Mouse (Mus musculus): ENCODE results near the gene Hist1h2ap. TPM values are rescaled to one million over a fixed set of nuclear protein-coding genes. Genes with fewer than 3 reads are reported as not detected.
"Not testable (repeated sequence)": the region's sequence is repeated elsewhere in the genome, so short reads cannot be mapped to it uniquely, and the experiment has no call there.

Hist1h2ap gene
- polyA plus RNA-seq, 1 experiment: 102 TPM

DNA sequence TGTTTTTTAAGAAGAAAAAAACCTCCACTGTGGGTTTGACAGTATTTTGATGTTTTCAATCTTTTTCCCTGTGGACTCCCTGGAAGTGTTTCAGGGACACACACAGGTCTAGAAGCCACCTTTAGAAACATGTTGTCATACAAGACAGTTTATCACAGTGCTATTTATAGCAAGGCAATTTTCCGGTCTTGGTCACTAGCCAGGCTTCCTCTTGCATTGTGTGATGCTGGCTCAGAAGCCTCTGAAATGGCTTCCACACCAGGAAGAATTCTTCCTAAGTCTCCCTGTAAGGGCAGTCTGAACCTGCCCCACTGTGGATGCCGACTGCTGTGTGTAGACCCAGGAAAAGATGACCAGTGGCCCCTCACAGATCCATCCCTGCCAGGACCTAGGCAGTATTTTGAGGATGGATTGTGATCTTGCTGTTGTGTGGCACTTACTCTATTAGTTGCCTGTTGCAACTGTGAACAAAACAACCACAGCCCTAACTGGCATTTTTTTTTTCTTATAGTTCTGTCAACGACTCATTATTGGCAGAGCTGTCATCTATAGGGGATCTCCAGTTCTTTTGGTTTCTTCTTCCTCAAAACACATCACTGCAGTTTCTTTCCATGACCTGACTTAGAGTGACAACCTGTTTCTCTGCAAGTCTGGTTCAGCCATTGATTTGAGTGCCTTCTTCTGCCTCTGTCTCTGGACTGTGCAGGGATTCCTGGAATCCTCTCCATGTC lies 19.1 kb upstream of the Hist1h2ap start:
- Histone ChIP-seq H3K27ac (ENCODE audit: control insufficient read depth, insufficient read depth, low read depth, low read length, poor library complexity) (peak overlapping the region; percentile 78), H3K4me1 (ENCODE audit: control insufficient read depth, insufficient read depth, low read length) (peaks cover 3% of the 10 kb centered on the region), H3K4me3 (replicated peaks; ENCODE audit: control insufficient read depth, low read depth, low read length) (no peak overlapping the region)
- TF ChIP-seq POLR2A (IDR thresholded peaks at IDR 0.05; ENCODE audit: borderline replicate concordance, control insufficient read depth, low read depth, low read length) (no peak), CTCF (IDR thresholded peaks at IDR 0.05; ENCODE audit: control insufficient read depth, insufficient read depth, low read length) (no peak)
- WGBS: 9% methylated on average over 3 of the region's 3 CpGs

DNA sequence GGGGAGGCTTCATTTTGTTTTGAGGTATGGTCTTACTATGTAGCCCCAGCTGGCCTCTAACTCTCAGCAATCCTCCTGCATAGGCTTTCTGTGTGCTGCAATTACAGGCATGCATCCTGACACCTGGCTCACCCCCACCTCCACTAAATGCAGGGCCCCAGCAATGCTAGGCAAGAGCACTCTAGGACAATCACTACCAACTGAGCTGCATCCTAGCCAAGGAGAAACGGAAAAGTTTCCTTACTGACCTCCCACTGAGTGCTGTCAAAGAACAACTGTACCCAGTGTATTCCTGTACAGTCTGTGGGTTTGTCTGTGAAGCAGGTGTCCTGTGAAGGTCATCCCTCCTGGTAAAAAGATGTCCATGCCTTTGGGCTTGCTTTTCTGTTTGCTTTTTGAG lies 17.4 kb upstream of the Hist1h2ap start:
- H3K4me1 ChIP-seq (ENCODE audit: control insufficient read depth, insufficient read depth, low read length); H3K27ac ChIP-seq (ENCODE audit: control insufficient read depth, insufficient read depth, low read depth, low read length, poor library complexity): not testable (repeated sequence)
- 47% methylated on average over 1 of the region's 1 CpGs for WGBS

GRCm38 (mm10) chr13:21847883-21848282 lies 14.6 kb upstream of the Hist1h2ap start:
- H3K4me1 ChIP-seq (ENCODE audit: control insufficient read depth, insufficient read depth, low read length): peaks cover 3% of the 10 kb centered on the region
- H3K27ac ChIP-seq (ENCODE audit: control insufficient read depth, insufficient read depth, low read depth, low read length, poor library complexity): no peak overlapping the region
- TF ChIP-seq CTCF (IDR thresholded peaks at IDR 0.05; ENCODE audit: control insufficient read depth, insufficient read depth, low read length) (no peak), POLR2A (IDR thresholded peaks at IDR 0.05; ENCODE audit: borderline replicate concordance, control insufficient read depth, low read depth, low read length) (no peak)
- 77% methylated on average over 8 of the region's 8 CpGs for WGBS
- no peak overlapping the region for H3K4me3 ChIP-seq (replicated peaks; ENCODE audit: control insufficient read depth, low read depth, low read length)

More for the DNA sequence above, 17.4 kb upstream of the Hist1h2ap start:
- H3K4me3 ChIP-seq (replicated peaks; ENCODE audit: control insufficient read depth, low read depth, low read length): not testable (repeated sequence)

DNA sequence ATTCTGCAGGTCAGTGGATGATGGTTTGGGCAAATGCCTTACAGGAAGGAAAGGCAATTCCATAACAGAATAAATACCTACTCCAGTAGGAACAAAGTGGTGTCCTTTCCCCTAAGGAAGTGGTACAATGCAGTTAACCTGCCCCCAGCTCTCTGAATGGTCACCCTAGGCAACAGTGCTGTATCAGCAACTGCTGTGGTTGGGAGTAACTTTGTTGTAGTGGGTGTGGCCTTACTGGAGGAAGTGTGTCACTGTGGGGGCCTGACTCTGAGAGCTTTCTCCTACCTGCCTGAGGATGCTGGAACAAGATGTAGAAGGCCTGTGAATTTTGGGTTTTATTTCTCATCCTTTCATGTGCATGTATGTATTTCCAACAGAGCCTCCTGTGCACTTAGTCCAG lies 13.0 kb upstream of the Hist1h2ap start:
- H3K27ac ChIP-seq (ENCODE audit: control insufficient read depth, insufficient read depth, low read depth, low read length, poor library complexity); H3K4me1 ChIP-seq (ENCODE audit: control insufficient read depth, insufficient read depth, low read length); H3K4me3 ChIP-seq (replicated peaks; ENCODE audit: control insufficient read depth, low read depth, low read length): not testable (repeated sequence)

GRCm38 (mm10) chr13:21840508-21840907 lies 7.2 kb upstream of the Hist1h2ap start:
- H3K27ac ChIP-seq (ENCODE audit: control insufficient read depth, insufficient read depth, low read depth, low read length, poor library complexity); H3K4me1 ChIP-seq (ENCODE audit: control insufficient read depth, insufficient read depth, low read length); H3K4me3 ChIP-seq (replicated peaks; ENCODE audit: control insufficient read depth, low read depth, low read length): not testable (repeated sequence)
- no CpG with 5 or more reads among the region's 4 CpGs for WGBS

DNA sequence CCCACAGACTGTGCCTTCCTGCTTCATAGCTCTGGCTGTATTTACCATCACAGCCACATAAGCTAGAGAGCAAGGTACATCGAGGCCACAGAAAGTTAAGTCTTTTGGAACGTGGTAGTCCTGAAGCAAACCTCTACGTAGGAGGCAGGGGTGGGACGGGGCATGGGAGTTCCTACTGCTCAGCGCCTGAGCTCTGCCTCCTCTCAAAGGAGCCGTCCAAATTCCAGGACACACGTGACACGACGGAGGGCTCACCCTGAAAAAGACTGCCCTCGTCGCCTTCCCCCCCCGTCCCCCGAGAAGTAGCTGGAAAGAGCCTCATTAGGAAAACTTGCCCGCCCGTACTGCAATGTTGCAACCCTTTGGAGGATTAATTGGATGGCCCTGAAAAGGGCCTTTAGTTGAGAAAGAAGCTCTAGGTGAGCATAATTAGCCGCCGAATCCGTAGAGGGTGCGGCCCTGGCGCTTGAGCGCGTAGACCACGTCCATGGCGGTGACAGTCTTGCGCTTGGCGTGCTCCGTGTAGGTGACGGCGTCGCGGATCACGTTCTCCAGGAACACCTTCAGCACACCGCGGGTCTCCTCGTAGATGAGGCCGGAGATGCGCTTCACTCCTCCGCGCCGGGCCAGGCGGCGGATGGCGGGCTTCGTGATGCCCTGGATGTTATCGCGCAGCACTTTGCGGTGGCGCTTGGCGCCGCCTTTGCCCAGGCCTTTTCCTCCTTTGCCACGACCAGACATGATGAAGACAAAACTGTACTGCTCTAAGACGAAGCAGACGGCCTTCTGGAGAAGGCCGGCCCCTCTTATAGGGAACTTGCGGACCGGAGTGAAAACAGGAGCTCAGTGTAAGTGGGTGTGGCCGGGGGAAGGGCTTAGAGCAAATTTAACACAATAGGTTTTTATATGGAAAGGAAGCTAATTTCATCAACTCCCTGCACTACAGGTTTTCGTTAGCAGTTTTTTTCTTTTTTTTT lies 1.6 kb downstream of the Hist1h2ap start, which contains the start of gene Hist1h4n:
Gene Hist1h4n, minus strand, starts transcription at position 779 of the 977 bp plus-strand sequence.
- not testable (repeated sequence) for H3K4me1 ChIP-seq (ENCODE audit: control insufficient read depth, insufficient read depth, low read length)
- TF ChIP-seq POLR2A (IDR thresholded peaks at IDR 0.05; ENCODE audit: borderline replicate concordance, control insufficient read depth, low read depth, low read length): 0 out of 2 replicates have a peak, but pooled peaks have one; percentile 26
- WGBS: under 1% methylated on average over 26 of the region's 58 CpGs
- peak within 1 kb of the TSS; percentile 27 for H3K4me3 ChIP-seq (replicated peaks; ENCODE audit: control insufficient read depth, low read depth, low read length)
- peak within 1 kb of the TSS; percentile 82 for H3K27ac ChIP-seq (ENCODE audit: control insufficient read depth, insufficient read depth, low read depth, low read length, poor library complexity)

DNA sequence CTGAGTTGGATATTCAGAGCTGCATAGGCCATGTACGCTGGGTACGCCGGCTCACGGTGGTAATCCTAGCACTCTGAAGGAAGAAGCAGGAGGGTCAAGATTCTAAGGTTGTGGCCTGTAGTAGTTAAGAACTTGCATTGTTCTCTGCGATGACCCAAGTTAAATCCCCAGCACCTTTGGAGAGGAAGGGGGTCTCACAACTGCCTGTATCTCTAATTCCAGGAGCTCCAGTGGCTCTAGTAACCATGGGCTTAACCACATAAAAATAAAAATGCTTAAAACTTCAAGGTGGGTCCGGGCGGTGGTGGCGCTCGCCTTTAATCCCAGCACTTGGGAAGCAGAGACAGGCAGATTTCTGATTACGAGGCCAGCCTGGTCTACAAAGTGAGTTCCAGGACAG lies 3.0 kb downstream of the Hist1h2ap start:
- Histone ChIP-seq H3K27ac (ENCODE audit: control insufficient read depth, insufficient read depth, low read depth, low read length, poor library complexity) (0 out of 2 replicates have a peak overlapping the region, but pooled peaks have one; percentile 24), H3K4me1 (ENCODE audit: control insufficient read depth, insufficient read depth, low read length) (peaks cover 1% of the 10 kb centered on the region; the same call in 1 of the 2 replicates), H3K4me3 (replicated peaks; ENCODE audit: control insufficient read depth, low read depth, low read length) (peak overlapping the region; percentile 16)
- TF ChIP-seq CTCF (IDR thresholded peaks at IDR 0.05; ENCODE audit: control insufficient read depth, insufficient read depth, low read length) (no peak), POLR2A (IDR thresholded peaks at IDR 0.05; ENCODE audit: borderline replicate concordance, control insufficient read depth, low read depth, low read length) (no peak)
- WGBS: 92% methylated on average over 10 of the region's 10 CpGs

GRCm38 (mm10) chr13:21828511-21828910 lies 4.8 kb downstream of the Hist1h2ap start:
- no peak overlapping the region for H3K4me3 ChIP-seq (replicated peaks; ENCODE audit: control insufficient read depth, low read depth, low read length)
- no peak overlapping the region for H3K27ac ChIP-seq (ENCODE audit: control insufficient read depth, insufficient read depth, low read depth, low read length, poor library complexity)
- no peak for TF ChIP-seq CTCF (IDR thresholded peaks at IDR 0.05; ENCODE audit: control insufficient read depth, insufficient read depth, low read length)
- no peak for TF ChIP-seq POLR2A (IDR thresholded peaks at IDR 0.05; ENCODE audit: borderline replicate concordance, control insufficient read depth, low read depth, low read length)
- WGBS: 84% methylated on average over 3 of the region's 3 CpGs
- H3K4me1 ChIP-seq (ENCODE audit: control insufficient read depth, insufficient read depth, low read length): peaks cover 1% of the 10 kb centered on the region; the same call in 1 of the 2 replicates

- H3K27ac ChIP-seq (ENCODE audit: control insufficient read depth, insufficient read depth, low read depth, low read length, poor library complexity); H3K4me1 ChIP-seq (ENCODE audit: control insufficient read depth, insufficient read depth, low read length); H3K4me3 ChIP-seq (replicated peaks; ENCODE audit: control insufficient read depth, low read depth, low read length): not testable (repeated sequence)
- 79% methylated on average over 7 of the region's 16 CpGs for WGBS
Measured at GRCm38 (mm10) chr13:21820082-21820890, 13.0 kb downstream of the Hist1h2ap start.

DNA sequence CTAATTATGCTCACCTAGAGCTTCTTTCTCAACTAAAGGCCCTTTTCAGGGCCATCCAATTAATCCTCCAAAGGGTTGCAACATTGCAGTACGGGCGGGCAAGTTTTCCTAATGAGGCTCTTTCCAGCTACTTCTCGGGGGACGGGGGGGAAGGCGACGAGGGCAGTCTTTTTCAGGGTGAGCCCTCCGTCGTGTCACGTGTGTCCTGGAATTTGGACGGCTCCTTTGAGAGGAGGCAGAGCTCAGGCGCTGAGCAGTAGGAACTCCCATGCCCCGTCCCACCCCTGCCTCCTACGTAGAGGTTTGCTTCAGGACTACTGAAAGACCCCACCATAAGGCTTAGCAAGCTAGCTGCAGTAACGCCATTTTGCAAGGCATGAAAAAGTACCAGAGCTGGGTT lies 21.2 kb downstream of the Hist1h2ap start:
- Histone ChIP-seq H3K27ac (ENCODE audit: control insufficient read depth, insufficient read depth, low read depth, low read length, poor library complexity) (peak overlapping the region; percentile 83), H3K4me3 (replicated peaks; ENCODE audit: control insufficient read depth, low read depth, low read length) (peak overlapping the region; percentile 31)
- WGBS: under 1% methylated on average over 14 of the region's 14 CpGs
- not testable (repeated sequence) for H3K4me1 ChIP-seq (ENCODE audit: control insufficient read depth, insufficient read depth, low read length)

GRCm38 (mm10) chr13:21811539-21811938 lies 21.8 kb downstream of the Hist1h2ap start, which contains the start of gene Hist1h4m:
Hist1h4m (plus strand) TSS chr13:21811746.
- Histone ChIP-seq H3K4me3 (replicated peaks; ENCODE audit: control insufficient read depth, low read depth, low read length) (peak within 1 kb of the TSS; percentile 31), H3K27ac (ENCODE audit: control insufficient read depth, insufficient read depth, low read depth, low read length, poor library complexity) (peak within 1 kb of the TSS; percentile 83)
- not testable (repeated sequence) for H3K4me1 ChIP-seq (ENCODE audit: control insufficient read depth, insufficient read depth, low read length)
- WGBS: no CpG with 5 or more reads among the region's 24 CpGs
